Mouse (Mus musculus): ENCODE measurements around the gene Fndc3b. TPM values are rescaled to one million over a fixed set of nuclear protein-coding genes. Genes with fewer than 3 reads are reported as not detected.

Gene Fndc3b
- polyA plus RNA-seq, 1 experiment: 130 TPM

- Histone ChIP-seq H3K4me1 (ENCODE audit: control insufficient read depth, insufficient read depth, low read length) (0 out of 2 replicates have a peak, but pooled peaks cover 2% of the 10 kb centered on the region), H3K4me3 (ENCODE audit: insufficient read depth, low read length) (no peak overlapping the region), H3K27ac (ENCODE audit: insufficient read depth, low read length) (no peak overlapping the region)
- TF ChIP-seq CTCF (IDR thresholded peaks at IDR 0.05; ENCODE audit: borderline replicate concordance, insufficient read depth, low read length) (no peak), POLR2A (IDR thresholded peaks at IDR 0.05; ENCODE audit: low read depth, low read length) (no peak)
Observed at GRCm38 (mm10) chr3:27430621-27431263, 280.4 kb downstream of the Fndc3b start.

DNA sequence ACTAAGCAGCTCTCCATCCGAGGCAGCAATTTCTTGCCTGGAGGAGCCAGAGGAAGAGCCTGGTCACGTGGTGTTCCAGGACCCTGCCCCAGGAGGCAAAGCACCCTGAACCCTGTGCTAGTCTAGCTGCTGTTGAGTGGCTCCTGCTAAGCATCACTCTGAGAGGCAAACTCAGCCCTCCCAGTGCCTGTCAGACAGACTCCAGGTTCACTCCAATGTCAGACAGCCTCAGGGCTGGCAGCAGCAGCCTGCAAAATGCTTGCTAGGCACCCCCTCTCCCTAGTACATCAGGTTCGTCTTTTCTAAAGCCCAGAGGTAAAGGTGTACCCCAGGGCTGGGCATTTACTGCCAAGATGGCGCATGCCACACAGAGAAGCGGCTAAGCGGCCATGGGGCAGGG is 283.7 kb downstream of the Fndc3b start:
- 0 out of 2 replicates have a peak, but pooled peaks cover 2% of the 10 kb centered on the region for H3K4me1 ChIP-seq (ENCODE audit: control insufficient read depth, insufficient read depth, low read length)
- H3K27ac ChIP-seq (ENCODE audit: insufficient read depth, low read length): no peak overlapping the region
- H3K4me3 ChIP-seq (ENCODE audit: insufficient read depth, low read length): no peak overlapping the region
- TF ChIP-seq CTCF (IDR thresholded peaks at IDR 0.05; ENCODE audit: borderline replicate concordance, insufficient read depth, low read length) (no peak), POLR2A (IDR thresholded peaks at IDR 0.05; ENCODE audit: low read depth, low read length) (no peak)

DNA sequence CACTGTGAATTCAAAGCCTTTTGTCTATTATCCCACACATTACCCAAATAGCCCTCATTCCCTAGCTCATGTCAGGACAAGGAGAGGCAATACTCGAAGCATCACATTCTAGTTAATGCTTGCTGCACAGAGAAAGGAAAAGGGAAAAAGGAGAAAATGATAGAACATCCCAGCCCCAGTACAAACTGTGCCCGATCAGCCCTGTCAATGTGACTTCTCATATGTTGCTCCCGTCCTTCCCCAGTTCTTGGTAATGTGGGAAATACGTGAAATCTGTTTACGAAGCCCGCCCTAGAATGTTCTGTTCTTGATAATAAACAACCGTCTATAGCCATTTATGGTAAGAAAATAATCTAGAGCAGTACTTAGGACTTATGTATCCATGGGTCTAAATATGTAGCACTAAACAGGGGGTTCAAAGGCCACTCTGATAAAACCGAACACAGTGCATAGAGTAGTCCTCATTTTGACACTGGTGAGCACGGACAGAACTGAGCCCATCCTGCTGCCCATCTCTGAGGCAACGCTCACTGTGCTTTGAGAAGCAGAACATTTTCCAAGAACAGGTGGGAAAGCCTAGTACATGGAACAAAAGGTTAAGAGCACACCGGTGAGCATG is 286.9 kb downstream of the Fndc3b start:
- Histone ChIP-seq H3K4me3 (ENCODE audit: insufficient read depth, low read length) (no peak overlapping the region), H3K27ac (ENCODE audit: insufficient read depth, low read length) (no peak overlapping the region), H3K4me1 (ENCODE audit: control insufficient read depth, insufficient read depth, low read length) (no peaks in the 10 kb centered on the region)
- no peak for TF ChIP-seq CTCF (IDR thresholded peaks at IDR 0.05; ENCODE audit: borderline replicate concordance, insufficient read depth, low read length)
- TF ChIP-seq POLR2A (IDR thresholded peaks at IDR 0.05; ENCODE audit: low read depth, low read length): no peak

DNA sequence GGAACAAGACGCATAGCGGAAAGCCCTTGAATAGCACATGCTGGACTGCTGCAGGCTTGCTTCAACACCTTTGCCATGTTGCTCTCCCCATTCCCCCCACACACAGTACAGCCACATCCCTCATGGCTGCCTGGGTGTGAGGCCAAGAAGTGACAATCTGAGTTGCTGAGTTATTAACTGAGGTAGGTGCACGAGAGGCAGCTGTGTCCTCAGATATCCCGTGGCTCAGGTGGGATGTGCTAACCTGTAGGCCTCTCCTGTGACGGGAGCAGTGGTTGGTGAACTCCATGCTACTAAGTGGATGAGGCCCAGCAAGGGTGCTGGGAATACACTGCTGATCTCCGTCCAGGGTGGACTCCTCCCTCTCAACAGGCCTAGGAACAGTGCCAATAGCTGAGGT is 288.6 kb downstream of the Fndc3b start:
- H3K27ac ChIP-seq (ENCODE audit: insufficient read depth, low read length): no peak overlapping the region
- no peak for TF ChIP-seq CTCF (IDR thresholded peaks at IDR 0.05; ENCODE audit: borderline replicate concordance, insufficient read depth, low read length)
- TF ChIP-seq POLR2A (IDR thresholded peaks at IDR 0.05; ENCODE audit: low read depth, low read length): no peak
- H3K4me1 ChIP-seq (ENCODE audit: control insufficient read depth, insufficient read depth, low read length): no peaks in the 10 kb centered on the region
- no peak overlapping the region for H3K4me3 ChIP-seq (ENCODE audit: insufficient read depth, low read length)

- Histone ChIP-seq H3K4me3 (ENCODE audit: insufficient read depth, low read length) (no peak overlapping the region), H3K27ac (ENCODE audit: insufficient read depth, low read length) (no peak overlapping the region), H3K4me1 (ENCODE audit: control insufficient read depth, insufficient read depth, low read length) (no peaks in the 10 kb centered on the region)
- TF ChIP-seq CTCF (IDR thresholded peaks at IDR 0.05; ENCODE audit: borderline replicate concordance, insufficient read depth, low read length) (no peak), POLR2A (IDR thresholded peaks at IDR 0.05; ENCODE audit: low read depth, low read length) (no peak)
Observed at GRCm38 (mm10) chr3:27421980-27422379, 289.1 kb downstream of the Fndc3b start.

- TF ChIP-seq POLR2A (IDR thresholded peaks at IDR 0.05; ENCODE audit: low read depth, low read length) (no peak), CTCF (IDR thresholded peaks at IDR 0.05; ENCODE audit: borderline replicate concordance, insufficient read depth, low read length) (no peak)
- H3K4me3 ChIP-seq (ENCODE audit: insufficient read depth, low read length): no peak overlapping the region
- H3K4me1 ChIP-seq (ENCODE audit: control insufficient read depth, insufficient read depth, low read length): no peaks in the 10 kb centered on the region
- H3K27ac ChIP-seq (ENCODE audit: insufficient read depth, low read length): no peak overlapping the region
Observed at GRCm38 (mm10) chr3:27418602-27419001, 292.5 kb downstream of the Fndc3b start.

- Histone ChIP-seq H3K27ac (ENCODE audit: insufficient read depth, low read length) (no peak overlapping the region), H3K4me1 (ENCODE audit: control insufficient read depth, insufficient read depth, low read length) (no peaks in the 10 kb centered on the region), H3K4me3 (ENCODE audit: insufficient read depth, low read length) (no peak overlapping the region)
- TF ChIP-seq CTCF (IDR thresholded peaks at IDR 0.05; ENCODE audit: borderline replicate concordance, insufficient read depth, low read length) (no peak), POLR2A (IDR thresholded peaks at IDR 0.05; ENCODE audit: low read depth, low read length) (no peak)
Observed at GRCm38 (mm10) chr3:27416786-27417185, 294.3 kb downstream of the Fndc3b start.

- Histone ChIP-seq H3K27ac (ENCODE audit: insufficient read depth, low read length) (no peak overlapping the region), H3K4me1 (ENCODE audit: control insufficient read depth, insufficient read depth, low read length) (no peaks in the 10 kb centered on the region), H3K4me3 (ENCODE audit: insufficient read depth, low read length) (no peak overlapping the region)
- no peak for TF ChIP-seq POLR2A (IDR thresholded peaks at IDR 0.05; ENCODE audit: low read depth, low read length)
- no peak for TF ChIP-seq CTCF (IDR thresholded peaks at IDR 0.05; ENCODE audit: borderline replicate concordance, insufficient read depth, low read length)
Observed at GRCm38 (mm10) chr3:27413566-27413965, 297.5 kb downstream of the Fndc3b start.

DNA sequence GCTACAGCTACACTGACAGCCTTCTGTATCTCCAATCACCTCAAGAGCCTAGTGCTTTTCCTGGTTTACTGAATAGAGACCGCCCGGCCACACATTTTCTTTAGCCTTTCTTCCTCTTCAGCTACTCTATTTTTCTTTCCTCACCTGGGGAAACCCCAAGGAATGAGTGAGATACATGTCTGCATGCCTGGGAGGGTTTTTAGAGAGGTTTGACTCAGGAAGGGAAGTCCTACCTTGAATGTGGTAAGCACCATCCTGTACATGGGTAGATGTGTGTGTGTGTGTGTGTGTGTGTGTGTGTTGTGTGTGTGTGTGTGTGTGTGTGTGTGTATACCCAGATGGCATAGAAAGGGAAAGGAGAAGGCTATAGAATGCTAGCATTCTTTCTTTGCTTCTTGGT is 299.8 kb downstream of the Fndc3b start:
- Histone ChIP-seq H3K27ac (ENCODE audit: insufficient read depth, low read length) (no peak overlapping the region), H3K4me1 (ENCODE audit: control insufficient read depth, insufficient read depth, low read length) (no peaks in the 10 kb centered on the region), H3K4me3 (ENCODE audit: insufficient read depth, low read length) (no peak overlapping the region)
- no peak for TF ChIP-seq POLR2A (IDR thresholded peaks at IDR 0.05; ENCODE audit: low read depth, low read length)
- no peak for TF ChIP-seq CTCF (IDR thresholded peaks at IDR 0.05; ENCODE audit: borderline replicate concordance, insufficient read depth, low read length)

DNA sequence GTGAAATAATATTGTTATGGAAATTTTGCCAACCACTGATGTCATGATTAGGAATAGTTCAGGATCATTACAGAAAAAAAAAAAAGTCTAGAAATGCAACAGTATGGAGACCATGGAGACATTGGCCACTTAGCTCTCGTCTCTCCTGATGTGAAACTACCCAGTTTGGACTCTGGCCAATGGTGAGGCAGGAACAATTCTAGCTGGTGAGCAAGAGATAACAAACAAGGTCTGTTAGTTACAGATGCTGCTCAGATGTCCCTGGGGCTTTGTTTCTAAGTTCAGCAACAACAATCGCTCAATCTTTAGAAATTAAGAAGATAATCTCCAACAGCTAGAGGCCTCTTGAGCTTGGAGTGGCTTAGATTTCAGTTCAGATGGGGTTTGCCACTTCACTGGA is 302.5 kb downstream of the Fndc3b start:
- Histone ChIP-seq H3K4me1 (ENCODE audit: control insufficient read depth, insufficient read depth, low read length) (no peaks in the 10 kb centered on the region), H3K4me3 (ENCODE audit: insufficient read depth, low read length) (no peak overlapping the region), H3K27ac (ENCODE audit: insufficient read depth, low read length) (no peak overlapping the region)
- TF ChIP-seq POLR2A (IDR thresholded peaks at IDR 0.05; ENCODE audit: low read depth, low read length) (no peak), CTCF (IDR thresholded peaks at IDR 0.05; ENCODE audit: borderline replicate concordance, insufficient read depth, low read length) (no peak)

All from embryonic fibroblast, embryonic 13.5 days (primary cell).